Mouse (Mus musculus) lung, embryonic 16.5 days (tissue): ENCODE measurements at regions not wholly inside any gene's neighbourhood (a gene's known extent, or its start where the extent isn't known, plus 50 kb on each side); places are given as distances from the start of the nearest gene placed in this dataset.

Source experiments
- ATAC-seq: fragments of 200-750 bp; cut with Nextera tagmentation; 2 replicates; pipeline ENCODE4 v1.8.0; 2017; ENCODE audit warnings: low read depth, mild to moderate bottlenecking, moderate library complexity
- H3K27ac ChIP-seq: fragments of 300-500 bp; sonication (generic); 2 replicates; pipeline ENCODE4 v1.5.1; 2014; ENCODE audit warnings: mild to moderate bottlenecking, control low read depth, low read length
- H3K27me3 ChIP-seq: fragments of 300-500 bp; sonication (generic); 2 replicates; pipeline ENCODE4 v1.6.1; 2014; ENCODE audit warnings: low read depth, low read length, mixed read lengths; ENCODE audit not compliant: control insufficient read depth, insufficient read depth
- H3K36me3 ChIP-seq: fragments of 300-500 bp; sonication (generic); 2 replicates; pipeline ENCODE4 v1.6.1; 2014; ENCODE audit warnings: low read length; ENCODE audit not compliant: control insufficient read depth, insufficient read depth
- H3K4me1 ChIP-seq: fragments of 300-500 bp; sonication (generic); replicated peaks from 2 replicates; pipeline ENCODE4 v1.6.1; 2014; ENCODE audit warnings: low read length, mixed read lengths; ENCODE audit not compliant: control insufficient read depth, insufficient read depth
- H3K4me2 ChIP-seq: fragments of 300-500 bp; sonication (generic); 2 replicates; pipeline ENCODE4 v1.6.1; 2014; ENCODE audit warnings: low read depth, low read length, control low read depth
- H3K4me3 ChIP-seq: fragments of 300-500 bp; sonication (generic); 2 replicates; pipeline ENCODE4 v1.5.1; 2014; ENCODE audit warnings: mild to moderate bottlenecking, low read length, control low read depth
- H3K9ac ChIP-seq: fragments of 300-500 bp; sonication (generic); 2 replicates; pipeline ENCODE4 v1.6.1; 2014; ENCODE audit warnings: low read length, control low read depth
- H3K9me3 ChIP-seq: fragments of 300-500 bp; sonication (generic); 2 replicates; pipeline ENCODE4 v1.6.1; 2016; ENCODE audit warnings: low read length; ENCODE audit not compliant: control insufficient read depth
- WGBS: fragments of 180-500 bp; shearing (Covaris S2); extraction: QIAGEN DNeasy Blood & Tissue Kit; methylation state at CpG from one replicate; pipeline ENCODE4 v1.1.7; 2014; 5-methylcytosine and 5-hydroxymethylcytosine counted together

DNA sequence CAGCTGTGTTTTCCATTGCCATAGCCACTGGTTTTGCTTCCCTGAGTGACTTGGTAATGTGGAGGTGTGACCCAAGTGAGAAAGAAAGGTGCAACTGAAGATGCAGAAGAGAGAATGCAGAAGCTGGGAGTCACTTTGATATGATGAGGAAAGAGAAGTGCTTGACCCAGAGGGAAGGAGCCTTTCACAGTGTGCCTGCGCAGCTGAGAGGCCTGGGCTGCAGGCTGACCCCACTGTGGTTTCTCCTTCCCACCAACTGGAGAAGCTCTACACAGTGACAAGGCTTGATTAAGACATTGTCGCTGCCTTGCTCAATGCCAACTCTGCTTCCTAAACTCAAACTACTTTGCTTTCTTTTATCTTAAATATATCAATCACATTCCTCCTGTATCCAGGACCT, 305.3 kb upstream of the Kdm8 start:
- no peaks in the 10 kb centered on the region for H3K4me1 ChIP-seq
- no peak overlapping the region for H3K27ac ChIP-seq
- no peaks in the 10 kb centered on the region for H3K36me3 ChIP-seq
- H3K27me3 ChIP-seq, result no peaks in the 10 kb centered on the region
- no peaks in the 10 kb centered on the region for H3K9me3 ChIP-seq
- H3K4me2 ChIP-seq, result no peak overlapping the region
- H3K9ac ChIP-seq, result no peak overlapping the region
- no peak overlapping the region for H3K4me3 ChIP-seq
- 70% methylated on average over 2 of the region's 2 CpGs for WGBS
- ATAC-seq, result no peak

DNA sequence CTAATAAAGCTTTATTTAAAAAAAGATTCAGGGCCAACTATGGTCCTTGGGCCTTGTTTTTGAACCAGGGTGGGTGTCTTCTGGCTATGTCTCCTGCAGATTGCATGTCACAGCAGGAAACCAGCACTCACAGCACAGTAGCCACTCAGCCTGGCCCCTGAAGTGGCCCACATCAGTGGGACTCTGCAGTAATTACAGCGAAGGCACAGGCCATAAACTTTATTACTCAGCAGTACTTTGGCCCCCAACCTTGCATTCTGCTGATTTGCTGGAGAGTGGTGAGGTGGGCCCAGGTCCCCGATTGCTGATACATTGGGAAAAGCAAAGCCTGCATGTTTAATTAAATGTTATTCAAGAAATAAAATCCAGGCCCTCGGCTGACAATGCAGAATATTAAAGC, 303.6 kb upstream of the Kdm8 start:
- H3K9ac ChIP-seq, result no peak overlapping the region
- H3K4me3 ChIP-seq, result no peak overlapping the region
- WGBS, result 74% methylated on average over 3 of the region's 3 CpGs
- H3K27me3 ChIP-seq, result no peaks in the 10 kb centered on the region
- no peaks in the 10 kb centered on the region for H3K9me3 ChIP-seq
- no peaks in the 10 kb centered on the region for H3K36me3 ChIP-seq
- H3K4me2 ChIP-seq, result no peak overlapping the region
- no peak for ATAC-seq
- no peak overlapping the region for H3K27ac ChIP-seq
- H3K4me1 ChIP-seq, result no peaks in the 10 kb centered on the region

DNA sequence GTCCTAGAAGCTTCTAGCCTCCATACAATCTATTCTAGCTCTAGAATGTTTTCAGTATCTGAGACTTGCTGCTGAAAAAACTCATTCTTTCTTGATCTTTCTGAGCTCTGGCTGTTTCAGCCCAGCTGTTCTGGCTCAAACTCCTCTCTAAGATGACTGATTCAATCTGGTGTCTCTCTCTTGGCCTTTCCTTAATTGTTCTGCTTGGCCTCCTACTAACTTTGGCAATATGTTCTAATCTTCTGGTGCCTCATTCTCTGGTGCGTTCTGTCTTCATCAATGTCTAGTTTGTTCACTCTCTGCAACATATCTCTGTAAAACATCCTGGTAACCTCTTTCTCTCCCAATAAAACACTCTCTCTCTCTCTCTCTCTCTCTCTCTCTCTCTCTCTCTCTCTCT, 302.6 kb upstream of the Kdm8 start:
- H3K27me3 ChIP-seq, result no peaks in the 10 kb centered on the region
- H3K9ac ChIP-seq, result no peak overlapping the region
- no peak overlapping the region for H3K4me3 ChIP-seq
- H3K27ac ChIP-seq, result no peak overlapping the region
- H3K4me1 ChIP-seq, result no peaks in the 10 kb centered on the region
- no peaks in the 10 kb centered on the region for H3K36me3 ChIP-seq
- WGBS, result 30% methylated on average over 1 of the region's 1 CpGs
- H3K9me3 ChIP-seq, result no peaks in the 10 kb centered on the region
- peak; percentile 85 for ATAC-seq
- no peak overlapping the region for H3K4me2 ChIP-seq

DNA sequence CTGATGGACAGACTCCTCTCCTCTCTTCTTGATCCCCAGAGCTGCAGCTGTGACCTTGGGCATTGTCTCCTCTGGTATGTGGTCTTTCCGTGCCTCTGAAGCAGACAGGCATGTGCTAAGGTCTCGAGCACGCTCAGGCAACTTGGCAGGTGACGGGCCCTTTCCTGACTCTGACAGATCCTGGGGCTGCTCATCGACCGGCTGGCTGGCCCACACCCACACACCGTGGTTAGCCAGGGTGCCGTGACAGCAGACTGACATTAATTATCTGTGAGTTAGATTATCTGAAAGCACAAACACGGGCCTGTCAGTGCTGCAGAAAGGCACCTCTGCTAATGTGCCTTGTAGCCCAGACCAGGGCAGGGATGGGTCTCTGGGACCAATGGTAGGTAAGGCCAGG, 298.5 kb upstream of the Kdm8 start:
- Histone ChIP-seq H3K27me3 (no peaks in the 10 kb centered on the region), H3K4me3 (no peak overlapping the region), H3K27ac (no peak overlapping the region), H3K36me3 (no peaks in the 10 kb centered on the region), H3K4me2 (no peak overlapping the region), H3K4me1 (no peaks in the 10 kb centered on the region), H3K9me3 (no peaks in the 10 kb centered on the region), H3K9ac (no peak overlapping the region)
- WGBS, result 12% methylated on average over 9 of the region's 9 CpGs
- ATAC-seq, result no peak

DNA sequence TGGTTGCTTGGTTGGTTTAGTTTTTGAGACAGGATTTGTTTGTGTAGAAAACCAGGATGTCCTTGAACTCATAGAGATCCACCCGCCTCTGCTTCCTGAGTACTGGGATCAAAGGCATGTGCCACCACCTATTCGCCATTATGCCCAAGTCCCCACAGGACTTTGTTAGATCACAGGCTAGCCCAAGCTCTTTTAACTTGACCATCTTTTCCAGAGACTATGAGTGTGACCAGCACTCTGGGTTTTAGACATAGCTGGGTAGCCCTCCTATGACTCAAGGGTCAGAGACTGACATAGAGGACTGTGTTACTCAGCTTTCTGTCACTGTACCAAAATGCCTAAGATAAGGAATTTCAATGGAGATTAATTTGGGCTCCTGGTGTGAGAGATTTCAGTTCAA, 295.3 kb upstream of the Kdm8 start:
- Histone ChIP-seq H3K36me3 (no peaks in the 10 kb centered on the region), H3K9ac (no peak overlapping the region), H3K4me2 (no peak overlapping the region), H3K4me3 (no peak overlapping the region), H3K9me3 (no peaks in the 10 kb centered on the region), H3K27ac (no peak overlapping the region), H3K27me3 (no peaks in the 10 kb centered on the region), H3K4me1 (no peaks in the 10 kb centered on the region)
- WGBS, result 72% methylated on average over 2 of the region's 2 CpGs
- ATAC-seq, result no peak

DNA sequence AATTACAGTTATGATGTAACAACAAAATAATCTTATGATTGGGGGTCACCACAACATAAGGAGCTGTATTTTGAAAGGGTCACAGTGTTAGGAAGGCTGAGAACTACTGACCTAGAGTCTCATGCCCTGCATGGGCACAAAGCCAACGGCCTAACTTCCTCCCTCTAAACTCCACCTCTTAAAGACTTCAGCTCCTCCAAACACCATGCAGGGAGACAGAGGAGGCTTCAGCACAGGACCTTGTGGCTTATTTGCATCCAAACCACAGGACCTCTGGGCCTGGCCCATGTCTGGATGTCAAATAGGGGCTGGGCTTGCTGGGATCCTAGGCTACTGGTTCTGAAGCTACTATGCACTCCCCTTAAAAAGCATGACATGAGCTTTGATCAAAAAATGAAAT, 294.7 kb upstream of the Kdm8 start:
- Histone ChIP-seq H3K9me3 (no peaks in the 10 kb centered on the region), H3K27me3 (no peaks in the 10 kb centered on the region), H3K4me2 (no peak overlapping the region), H3K27ac (no peak overlapping the region), H3K9ac (no peak overlapping the region), H3K36me3 (no peaks in the 10 kb centered on the region), H3K4me1 (no peaks in the 10 kb centered on the region), H3K4me3 (no peak overlapping the region)
- 40% methylated on average over 1 of the region's 1 CpGs for WGBS
- 0 out of 2 replicates have a peak, but pooled peaks have one; percentile 23 for ATAC-seq

DNA sequence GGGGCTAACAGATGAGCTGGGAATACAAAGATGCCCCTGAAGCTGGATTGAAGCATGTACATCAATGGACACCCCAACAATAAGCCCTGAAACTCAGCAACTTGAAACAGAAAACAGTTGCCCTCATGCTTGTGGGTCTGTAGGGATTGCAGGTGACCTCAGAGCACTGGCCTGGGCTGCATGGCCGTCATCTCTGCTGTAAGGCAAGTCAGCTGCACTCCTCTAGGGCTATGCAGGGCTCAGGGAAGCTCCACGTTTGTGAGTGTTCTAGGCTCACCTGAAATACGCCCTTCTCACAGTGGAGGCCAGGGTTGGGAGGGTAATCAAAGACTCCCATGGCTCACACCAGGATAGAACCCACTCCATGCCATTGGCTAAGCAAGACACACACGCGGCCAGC, 292.2 kb upstream of the Kdm8 start:
- Histone ChIP-seq H3K27ac (no peak overlapping the region), H3K4me3 (no peak overlapping the region), H3K4me2 (no peak overlapping the region), H3K36me3 (no peaks in the 10 kb centered on the region), H3K27me3 (no peaks in the 10 kb centered on the region), H3K9me3 (no peaks in the 10 kb centered on the region), H3K4me1 (no peaks in the 10 kb centered on the region), H3K9ac (no peak overlapping the region)
- 73% methylated on average over 5 of the region's 5 CpGs for WGBS
- no peak for ATAC-seq

DNA sequence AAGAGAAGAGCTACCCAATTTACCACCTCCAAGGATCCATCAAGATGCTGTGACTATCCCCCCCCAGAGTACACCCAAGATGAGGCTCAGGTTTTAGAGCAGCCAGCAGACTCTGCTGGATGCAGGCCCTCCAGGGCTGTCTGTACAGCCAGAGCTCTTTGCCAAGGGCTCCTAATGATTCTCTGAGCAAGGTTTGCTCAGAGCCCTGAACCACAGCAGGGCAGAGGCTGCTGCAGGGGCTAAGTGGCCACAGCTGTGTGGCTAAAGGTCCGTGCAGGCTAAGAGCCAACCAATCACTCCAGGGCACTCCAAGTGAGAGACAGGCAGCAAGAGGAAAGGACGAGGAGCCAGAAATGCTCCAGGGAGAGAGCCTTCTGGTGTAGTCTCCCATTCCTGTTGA, 289.2 kb upstream of the Kdm8 start:
- Histone ChIP-seq H3K27ac (no peak overlapping the region), H3K4me3 (no peak overlapping the region), H3K27me3 (no peaks in the 10 kb centered on the region), H3K36me3 (no peaks in the 10 kb centered on the region), H3K9me3 (no peaks in the 10 kb centered on the region), H3K4me2 (no peak overlapping the region), H3K4me1 (no peaks in the 10 kb centered on the region), H3K9ac (no peak overlapping the region)
- no peak for ATAC-seq
- WGBS, result 21% methylated on average over 2 of the region's 2 CpGs

DNA sequence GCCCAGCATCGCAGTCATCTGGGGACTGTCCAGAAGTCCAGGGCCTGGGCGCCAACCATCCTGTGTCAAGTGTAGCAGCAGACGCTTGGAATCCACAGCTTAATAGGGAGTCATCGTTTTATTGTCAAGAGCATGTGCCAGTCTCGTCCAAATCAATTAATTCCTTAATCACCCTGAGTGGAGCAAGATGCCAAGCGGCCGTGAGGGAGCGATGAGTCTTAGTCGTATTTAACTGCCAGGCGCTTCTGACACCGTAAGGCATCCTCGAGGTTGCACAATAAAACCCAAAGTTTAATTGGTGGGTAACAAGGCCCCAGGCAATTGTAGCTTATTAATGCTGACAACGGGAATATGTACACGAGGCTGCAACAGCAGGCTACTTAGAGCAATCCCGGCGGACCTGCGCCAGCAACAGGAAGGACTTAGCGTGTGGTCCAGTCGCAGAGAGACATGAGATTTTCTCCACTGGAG, 277.6 kb upstream of the Kdm8 start:
- H3K27ac ChIP-seq, result no peak overlapping the region
- no peak overlapping the region for H3K4me2 ChIP-seq
- no peak overlapping the region for H3K4me3 ChIP-seq
- no peak overlapping the region for H3K9ac ChIP-seq
- H3K27me3 ChIP-seq, result no peaks in the 10 kb centered on the region
- H3K4me1 ChIP-seq, result no peaks in the 10 kb centered on the region
- no peaks in the 10 kb centered on the region for H3K36me3 ChIP-seq
- WGBS, result 86% methylated on average over 19 of the region's 19 CpGs
- ATAC-seq, result no peak
- no peaks in the 10 kb centered on the region for H3K9me3 ChIP-seq

DNA sequence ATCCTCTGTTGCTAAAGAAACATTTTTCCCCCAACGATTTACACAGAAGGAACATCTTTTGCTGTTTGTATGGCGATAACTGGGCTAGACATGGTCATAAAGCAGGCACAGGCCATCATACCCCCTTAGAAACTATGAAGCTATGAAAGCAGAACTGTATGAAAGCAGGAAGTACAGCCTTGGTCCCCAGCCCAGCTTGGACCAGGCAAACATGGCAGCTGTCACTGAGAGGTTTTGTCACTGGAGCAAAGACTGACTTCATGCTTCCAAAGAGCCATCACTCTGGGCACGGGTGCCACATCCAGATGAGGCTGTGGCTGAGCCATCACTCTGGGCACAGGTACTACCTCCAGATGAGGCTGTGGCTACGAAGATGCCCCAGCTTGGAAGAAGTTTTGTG, 276.8 kb upstream of the Kdm8 start:
- Histone ChIP-seq H3K4me1 (no peaks in the 10 kb centered on the region), H3K27ac (no peak overlapping the region), H3K9ac (no peak overlapping the region), H3K27me3 (no peaks in the 10 kb centered on the region), H3K36me3 (no peaks in the 10 kb centered on the region), H3K9me3 (no peaks in the 10 kb centered on the region), H3K4me3 (no peak overlapping the region), H3K4me2 (no peak overlapping the region)
- ATAC-seq, result no peak
- WGBS, result 81% methylated on average over 4 of the region's 4 CpGs
